Mouse (Mus musculus) right cerebral cortex, postnatal 4 days (tissue): ENCODE measurements around the gene Tesk1.

ENCODE experiments used
- DNase-seq: peaks from one replicate; pipeline ENCODE4 v3.0.0-alpha.2; 2022

The Tesk1 gene

DNA sequence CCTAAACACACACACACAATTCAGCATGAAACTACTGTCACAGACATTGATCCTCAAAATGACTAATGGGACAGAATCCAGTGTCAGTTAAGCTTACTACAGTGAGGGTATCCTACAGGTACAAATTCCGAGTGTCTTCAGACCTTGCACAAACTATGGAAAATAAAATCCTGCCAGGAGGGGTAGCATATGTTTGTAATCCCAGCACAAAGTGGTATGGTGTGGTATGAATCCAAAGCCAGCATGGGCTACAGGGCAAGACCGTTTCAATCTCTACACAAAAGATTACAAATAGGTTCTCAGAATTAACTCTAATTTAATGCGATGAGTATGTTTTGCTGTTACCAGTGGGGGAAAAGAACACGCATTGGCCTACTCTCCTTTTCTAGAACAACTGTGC, at the start of gene Tesk1:
TSS of gene Tesk1 (plus strand) at position 301 of the 400 bp plus-strand sequence.
- no peak for DNase-seq

DNA sequence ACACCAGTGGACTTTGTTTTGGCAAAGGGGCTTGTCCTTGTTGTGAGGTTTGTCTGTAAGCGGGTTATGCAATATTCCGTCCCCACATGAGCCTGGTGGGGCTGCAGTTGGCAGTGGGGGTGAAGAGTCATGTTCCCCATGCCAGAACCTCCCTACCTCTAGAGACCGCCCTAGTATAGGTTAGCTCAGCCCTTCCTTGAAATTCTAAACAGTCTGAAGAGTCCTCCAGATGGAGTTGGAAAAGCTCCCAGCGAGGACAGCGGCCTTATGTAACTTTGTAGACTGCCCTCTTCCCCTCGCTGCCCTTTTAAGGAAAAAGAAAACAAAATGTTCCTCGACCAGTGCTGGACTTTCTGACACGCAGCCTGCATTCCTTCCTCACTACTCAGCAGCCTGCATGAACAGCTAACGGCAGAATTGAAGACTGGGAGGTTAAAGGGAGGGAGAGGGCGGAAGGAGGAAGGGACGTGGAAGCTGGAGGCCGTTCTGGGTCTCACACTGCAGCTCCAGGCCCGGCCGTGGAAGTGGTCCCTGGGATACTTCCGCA, 47.3 kb upstream of the Tesk1 start:
- no peak for DNase-seq

DNA sequence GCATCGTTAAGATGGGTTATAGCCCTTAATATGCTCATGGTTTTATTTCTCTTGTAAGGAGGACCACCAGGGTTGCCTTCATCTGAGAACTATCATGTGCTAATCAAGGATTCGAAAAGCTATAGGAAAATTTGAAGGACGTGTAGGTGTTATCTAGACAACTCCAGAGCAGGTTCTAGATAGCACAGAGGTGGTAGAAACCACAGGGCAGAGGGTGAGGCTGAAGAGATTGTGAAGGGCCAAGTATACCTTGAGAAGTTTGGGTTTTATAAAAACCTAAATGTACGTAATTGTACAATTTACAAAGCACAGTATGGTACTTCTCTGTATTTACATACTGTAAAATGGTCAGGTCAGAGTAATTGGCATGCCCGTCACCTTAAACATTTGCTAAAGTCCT, 46.6 kb upstream of the Tesk1 start:
- DNase-seq, result no peak

DNA sequence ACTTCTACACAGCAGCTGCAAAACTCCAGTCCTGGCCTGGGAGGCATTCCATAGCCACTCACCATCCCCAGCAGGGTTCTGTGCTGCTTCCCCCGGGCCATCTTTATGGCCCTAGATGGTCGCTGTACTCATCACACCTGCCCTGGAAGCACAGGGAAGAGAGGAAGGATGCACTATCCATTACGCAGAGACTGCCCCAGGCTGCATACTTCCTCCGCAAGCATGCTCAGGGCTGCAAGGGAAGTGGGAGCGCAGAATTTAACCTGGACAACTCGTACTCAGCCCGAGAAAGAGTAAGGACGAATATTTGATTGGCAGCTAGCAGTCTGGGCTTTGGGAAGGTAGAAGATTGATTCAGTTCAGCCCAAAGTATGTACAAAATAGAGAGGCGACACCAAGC, 45.9 kb upstream of the Tesk1 start:
- DNase-seq, result no peak

DNA sequence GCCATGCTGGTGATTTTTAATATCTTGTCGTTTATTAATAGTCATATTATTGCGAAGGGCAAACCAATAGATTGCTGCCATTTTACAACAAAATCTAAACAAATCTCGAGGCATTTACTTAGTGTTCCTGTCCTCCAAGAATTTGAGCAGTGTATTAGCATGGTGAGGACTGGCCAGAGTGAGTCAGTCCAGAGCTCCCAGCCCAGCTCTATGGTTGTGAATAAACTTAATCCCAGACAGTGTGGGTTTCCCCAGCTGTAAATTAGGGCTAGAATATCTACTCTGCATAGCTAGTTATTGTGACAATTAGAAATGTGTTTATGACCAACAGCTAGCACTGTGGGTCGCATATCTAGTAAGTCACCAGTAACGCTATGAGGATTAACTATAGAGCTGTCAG, 45.4 kb upstream of the Tesk1 start:
- DNase-seq, result no peak

DNA sequence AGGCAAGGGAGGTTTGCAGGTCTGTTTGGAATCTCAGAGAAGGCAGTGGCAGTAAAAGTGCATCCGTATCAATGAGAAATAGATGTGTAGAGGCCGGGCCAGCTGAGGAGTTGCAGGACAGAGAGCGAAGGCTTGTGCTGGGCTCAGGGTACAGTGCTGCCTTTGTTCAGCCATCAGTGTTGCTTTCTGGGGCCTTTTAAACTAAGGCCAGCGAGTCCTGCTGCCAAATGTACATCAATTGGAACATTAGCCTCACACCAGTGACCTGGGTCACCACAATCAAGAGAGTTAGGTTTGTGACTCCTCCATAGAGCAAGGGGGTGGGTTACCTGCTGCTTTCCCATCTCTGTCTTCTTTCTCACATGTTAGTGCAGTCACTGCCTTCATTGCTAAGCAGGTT, 43.7 kb upstream of the Tesk1 start:
- no peak for DNase-seq

DNA sequence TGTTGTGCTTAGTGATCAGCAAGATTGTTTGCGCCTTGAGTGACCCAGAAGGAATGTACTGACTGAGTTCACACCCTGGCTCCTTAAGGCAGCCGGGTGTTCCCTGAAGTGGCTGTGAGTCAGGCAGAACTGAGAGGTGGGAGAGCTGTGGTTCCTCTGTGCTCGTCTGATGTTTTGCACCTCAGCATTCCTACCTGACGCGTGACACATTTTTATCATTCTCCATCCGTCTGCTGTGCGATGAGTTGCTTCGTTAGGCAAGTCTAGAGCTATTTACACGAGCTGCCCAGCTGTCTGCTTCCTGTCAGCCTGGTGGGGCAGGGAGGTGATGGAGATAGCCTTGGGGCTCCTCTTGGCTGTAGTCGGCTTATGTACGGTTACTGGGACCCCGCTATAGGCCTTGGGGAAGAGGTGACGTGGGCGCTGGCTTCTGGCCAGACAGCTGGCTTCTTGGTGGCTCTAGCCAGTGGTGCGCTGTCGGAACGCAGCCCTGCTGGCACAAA, 42.9 kb upstream of the Tesk1 start:
- peak; percentile 55 for DNase-seq

DNA sequence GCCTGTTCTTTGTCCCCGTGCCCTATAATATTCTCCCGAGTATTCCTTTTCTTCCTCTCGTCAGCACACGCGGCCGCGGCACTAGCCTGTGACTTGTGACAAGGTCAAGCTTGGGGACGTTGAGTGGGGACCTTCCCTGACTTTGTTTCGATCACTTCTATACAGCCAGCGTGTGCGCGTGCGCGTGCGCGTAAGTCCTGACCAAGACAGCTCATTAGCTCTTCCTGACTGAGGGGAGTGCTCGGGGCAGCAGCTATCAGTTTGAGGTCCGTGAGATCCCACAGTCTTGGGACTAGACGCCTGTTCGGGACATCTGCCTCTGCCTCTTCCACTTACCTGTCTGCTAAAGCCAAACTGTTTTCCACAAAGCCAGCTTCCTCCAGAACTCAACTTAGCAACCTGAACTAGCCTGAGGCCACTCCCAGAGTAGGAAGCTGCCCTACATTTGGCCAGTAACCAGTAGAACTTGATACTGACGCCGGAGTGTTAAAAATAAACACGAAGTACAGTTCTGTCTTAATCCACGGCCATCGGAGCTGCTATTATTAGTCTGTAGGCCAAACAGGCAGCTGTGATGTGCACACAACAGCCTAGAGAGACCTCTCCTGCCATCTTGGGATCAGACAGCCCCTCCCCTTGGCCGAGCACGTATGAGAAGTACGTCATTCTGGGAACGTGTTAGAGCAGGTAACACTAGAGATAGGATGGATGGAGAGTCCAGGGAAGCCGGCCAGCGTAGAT, 42.2 kb upstream of the Tesk1 start:
- no peak for DNase-seq

DNA sequence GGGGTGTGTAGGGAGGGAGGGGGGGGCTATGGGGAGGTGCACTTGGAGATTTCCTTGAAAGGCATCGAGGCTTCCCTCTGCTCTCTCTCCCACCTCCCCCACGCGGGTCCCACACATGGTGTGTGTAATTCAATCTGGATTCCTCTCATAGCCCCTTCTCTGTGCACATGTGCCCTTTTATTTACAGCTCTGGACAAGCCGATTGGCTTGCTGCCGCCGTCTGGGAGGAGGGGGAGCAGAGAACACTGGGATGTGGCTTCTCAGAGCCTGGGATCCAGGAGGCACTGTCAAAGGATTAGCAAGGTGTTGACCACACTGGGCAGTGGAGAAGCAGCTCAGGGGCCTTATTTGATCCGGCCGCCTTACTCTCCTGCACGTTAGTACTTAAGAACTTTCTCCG, 40.8 kb upstream of the Tesk1 start:
- DNase-seq, result no peak

DNA sequence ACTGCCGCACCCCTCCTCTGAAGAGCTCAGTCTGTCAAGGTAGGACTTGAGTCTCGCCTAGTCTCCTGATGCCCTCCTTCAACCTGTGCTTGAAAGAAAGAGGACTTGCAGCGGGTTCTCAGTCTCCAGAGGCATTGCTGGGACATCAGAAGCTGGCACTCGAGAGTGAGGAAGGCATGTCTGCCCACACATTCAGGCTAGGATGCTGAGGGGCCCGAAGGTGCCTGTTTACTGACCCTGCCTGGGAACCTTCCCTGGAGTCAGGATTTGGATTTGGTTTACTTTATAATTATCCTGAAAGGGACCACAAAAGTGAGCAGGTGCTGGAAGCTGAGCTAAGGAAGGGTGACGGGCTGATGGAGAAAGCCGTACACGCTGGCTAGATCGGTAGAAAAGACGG, 40.3 kb upstream of the Tesk1 start:
- DNase-seq, result no peak

DNA sequence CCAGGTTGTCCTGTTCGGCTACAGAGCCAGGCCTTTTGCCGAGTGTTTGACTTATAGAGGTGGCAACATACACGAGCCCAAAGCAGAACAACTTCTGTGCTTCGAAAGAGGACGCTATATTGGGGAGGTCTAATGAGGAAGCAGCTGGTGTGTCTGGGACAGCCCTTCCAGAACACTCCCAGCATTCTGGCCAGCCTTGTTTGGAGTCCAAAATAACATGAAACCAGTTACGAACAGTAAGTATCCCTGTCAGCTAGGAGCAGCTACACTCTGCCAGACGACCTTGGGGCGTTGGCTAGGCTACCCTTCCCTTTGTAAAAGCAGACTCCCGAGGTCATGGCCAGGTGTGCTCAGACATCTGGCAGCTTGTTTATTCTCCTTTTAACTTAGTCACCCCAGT, 39.5 kb upstream of the Tesk1 start:
- no peak for DNase-seq

DNA sequence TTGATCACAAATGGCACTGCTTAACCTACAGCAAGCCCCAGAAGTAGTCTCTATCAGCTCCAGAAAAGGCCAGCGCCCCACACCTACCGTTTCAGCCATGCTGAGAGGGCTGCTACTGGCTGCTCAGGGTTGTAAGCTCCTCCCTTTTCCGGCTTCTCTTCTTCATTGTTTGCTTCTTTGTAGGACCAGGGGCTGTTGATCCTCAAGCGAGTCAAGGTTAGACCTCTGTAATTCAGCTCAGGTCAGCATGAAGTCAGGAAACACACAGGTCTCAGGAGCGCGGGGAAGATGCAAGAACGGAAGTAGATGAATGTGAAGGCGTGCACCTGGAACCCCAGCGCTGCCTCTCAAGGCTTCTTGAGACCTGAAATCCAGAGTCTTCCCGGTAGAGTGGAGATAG, 37.0 kb upstream of the Tesk1 start:
- no peak for DNase-seq

DNA sequence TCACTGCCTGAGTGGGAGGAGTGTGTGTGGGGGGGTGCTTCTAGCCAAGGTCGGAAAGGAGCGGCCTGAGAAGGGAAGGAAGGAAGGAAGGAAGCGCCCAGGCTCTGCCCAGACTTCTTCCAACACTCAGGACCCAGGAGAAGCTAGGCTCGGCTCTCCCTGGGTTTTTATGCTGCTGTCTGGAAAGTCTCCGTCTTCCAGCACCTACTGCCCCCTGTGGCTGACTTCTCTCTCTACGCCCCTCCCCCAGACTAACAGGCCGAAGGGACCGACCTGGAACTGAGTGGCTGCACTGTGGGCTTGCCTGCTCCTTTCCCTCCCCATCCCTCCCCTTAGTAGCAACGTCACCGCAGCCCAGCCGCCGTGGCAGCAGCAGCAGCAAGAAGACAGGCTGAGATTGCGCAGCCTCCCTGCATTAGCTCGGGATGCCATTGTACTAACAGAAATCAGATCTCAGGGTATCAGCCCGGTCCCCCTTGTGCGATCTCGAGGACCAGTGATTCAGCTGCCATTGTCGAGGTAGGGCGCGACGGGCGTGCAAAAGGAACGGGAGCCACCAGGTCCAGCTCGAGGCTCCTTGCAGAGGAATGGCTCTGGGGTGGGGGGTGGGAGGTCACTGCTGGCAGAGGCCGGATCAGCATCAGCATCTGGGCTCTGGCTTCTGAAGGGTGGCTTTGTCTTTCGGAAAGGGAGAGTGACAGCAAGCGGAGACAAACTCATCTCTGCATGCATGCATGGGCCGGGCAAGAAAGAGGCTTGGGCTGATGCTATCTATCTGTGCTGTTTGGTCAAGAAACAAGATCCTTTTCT, 35.4 kb upstream of the Tesk1 start:
- peak; percentile 77 for DNase-seq

DNA sequence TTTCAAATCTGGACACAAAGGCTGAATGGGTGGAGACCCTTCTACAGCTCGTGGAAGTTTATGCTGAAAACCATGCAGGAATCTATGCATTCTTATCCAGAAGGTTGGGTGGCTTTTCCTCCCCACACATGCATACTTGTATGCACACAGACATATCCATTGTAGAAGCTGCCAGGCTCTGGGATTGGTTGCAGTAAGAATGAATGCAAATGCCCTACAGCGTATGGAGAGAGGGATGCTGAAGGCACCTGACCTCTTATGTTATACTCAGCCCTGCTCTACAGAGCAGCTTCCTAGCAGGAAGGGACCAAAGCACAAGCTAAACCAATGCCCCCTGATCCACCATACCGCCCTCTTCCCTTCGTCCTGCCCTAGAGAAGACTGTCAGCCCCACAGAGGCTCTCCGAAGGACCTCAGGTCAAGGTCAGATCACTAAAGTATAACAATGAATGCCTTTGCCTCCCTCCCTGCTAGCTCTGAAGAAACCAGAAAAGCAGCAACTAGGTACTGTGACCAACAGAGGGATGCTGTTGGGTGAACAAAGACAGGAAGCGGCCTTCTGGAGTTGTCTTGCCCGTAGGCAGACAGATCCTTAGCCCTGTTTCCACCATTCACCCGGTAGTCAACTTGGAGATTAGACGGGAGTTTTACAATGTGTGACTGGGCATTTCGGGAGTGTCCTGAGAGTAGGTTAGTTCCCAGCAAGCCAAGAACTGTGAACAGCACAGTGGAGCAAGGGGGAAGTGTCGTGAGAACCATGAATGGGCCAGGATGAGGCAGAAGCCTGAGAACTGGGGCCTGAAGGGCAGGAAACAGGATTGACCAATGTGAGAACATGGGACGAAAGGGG, 34.4 kb upstream of the Tesk1 start:
- DNase-seq, result no peak

DNA sequence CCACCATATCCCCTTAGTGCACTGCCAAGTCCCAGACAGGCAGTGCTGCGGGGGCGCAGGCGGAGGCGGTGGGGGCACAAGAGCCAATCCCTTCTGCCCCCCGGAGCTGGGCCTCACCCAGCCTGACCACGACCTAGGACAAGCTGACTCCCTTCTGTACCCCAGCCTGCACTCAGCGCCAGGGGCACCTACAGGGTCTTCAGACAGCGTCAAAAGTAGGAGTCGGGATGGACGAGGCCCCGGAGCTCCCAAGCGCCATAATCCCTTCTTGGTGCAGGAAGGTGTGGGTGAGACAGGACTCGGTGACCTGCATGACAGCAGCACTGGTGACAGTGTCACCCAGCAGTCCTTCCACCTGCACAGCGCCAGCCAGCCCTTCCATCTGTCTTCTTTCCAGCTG, 27.0 kb upstream of the Tesk1 start:
- DNase-seq, result no peak

DNA sequence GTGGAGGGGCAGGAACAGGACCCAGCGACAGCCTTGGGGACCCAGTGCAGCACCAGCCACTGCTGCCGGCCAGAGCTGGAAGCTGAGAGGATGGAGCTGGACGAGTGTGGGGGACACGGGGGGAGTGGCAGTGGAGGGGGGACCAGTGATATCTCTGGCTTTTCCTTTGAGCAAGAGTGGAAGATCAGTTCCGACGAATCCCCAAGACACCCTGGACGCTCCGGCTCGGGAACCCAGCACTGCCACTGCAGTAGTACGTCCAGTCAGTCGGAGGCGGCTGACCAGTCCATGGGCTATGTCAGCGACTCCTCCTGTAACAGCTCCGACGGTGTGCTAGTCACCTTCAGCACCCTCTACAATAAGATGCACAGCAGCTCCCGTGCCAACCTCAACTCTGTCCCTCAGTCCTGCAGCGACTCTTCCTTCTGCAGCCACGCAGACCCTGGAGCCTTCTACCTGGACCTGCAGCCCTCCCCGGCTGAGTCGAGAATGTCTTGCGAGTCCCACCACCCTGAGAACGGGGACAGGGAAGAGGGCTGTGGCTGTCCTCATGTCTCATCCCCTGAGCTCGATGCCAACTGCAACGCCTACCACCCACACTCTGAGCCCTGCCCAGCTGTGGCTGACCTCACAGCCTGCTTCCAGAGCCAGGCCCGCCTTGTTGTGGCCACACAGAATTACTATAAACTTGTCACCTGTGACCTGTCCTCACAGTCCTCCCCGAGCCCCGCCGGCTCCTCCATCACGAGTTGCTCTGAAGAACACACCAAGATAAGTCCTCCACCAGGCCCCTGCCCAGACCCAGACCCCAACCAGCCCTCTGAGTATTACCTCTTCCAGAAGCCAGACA, 26.3 kb upstream of the Tesk1 start:
- no peak for DNase-seq

DNA sequence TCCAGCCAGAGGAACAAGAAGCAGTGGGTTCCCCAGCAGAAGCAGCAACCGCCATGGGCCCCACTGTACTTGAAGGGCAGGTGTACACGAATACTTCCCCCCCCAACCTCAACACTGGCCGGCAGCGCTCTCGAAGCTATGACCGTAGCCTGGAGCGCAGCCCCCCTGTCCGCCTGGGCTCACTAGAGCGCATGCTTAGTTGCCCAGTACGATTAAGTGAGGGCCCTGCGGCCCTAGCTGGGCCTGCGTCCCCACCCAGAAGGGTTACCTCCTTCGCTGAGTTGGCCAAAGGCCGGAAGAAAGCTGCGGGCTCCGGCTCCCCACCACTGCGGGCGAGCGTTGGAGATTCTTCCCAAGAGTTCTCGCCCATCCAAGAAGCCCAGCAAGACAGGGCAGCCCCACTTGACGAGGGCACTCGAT, 25.7 kb upstream of the Tesk1 start:
- DNase-seq, result no peak

DNA sequence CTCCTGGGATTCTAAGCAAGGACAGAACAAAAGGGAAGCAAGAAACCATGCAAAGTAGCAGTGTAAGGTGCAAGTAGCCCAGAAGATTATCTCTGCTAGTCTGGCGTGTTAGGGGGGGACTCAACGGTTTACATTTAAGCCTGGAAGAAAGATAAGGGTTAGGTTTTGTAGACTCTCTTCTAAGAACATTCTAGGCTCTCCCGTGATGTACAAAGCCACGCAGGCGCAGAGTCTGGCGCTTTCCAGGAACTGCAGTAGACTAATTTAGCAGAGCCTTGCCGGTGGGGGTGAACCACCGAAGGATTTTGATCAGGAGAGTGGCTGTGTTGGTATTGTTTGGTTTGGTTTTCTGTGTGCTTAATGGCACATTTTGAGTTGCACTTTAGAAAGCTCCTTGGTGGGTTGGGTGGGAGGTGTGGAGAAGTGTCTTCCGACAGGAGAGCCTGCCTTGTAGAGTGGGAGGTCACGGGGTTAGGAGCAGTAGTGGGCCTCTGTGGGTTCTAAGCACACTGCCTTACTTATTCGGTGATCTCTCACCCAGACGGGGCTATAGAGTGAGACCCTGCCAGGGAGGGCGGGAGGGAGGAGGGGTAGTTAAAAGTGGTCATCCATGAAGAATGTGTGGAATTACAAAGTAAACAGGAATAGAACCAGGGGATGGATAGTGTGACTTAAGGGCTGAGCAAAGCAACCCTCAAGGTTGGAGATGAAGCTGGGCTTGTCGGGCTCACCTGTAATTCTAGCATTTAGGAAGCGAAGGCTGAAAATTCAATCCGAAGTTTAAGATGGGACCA, 24.3 kb upstream of the Tesk1 start:
- DNase-seq, result no peak

DNA sequence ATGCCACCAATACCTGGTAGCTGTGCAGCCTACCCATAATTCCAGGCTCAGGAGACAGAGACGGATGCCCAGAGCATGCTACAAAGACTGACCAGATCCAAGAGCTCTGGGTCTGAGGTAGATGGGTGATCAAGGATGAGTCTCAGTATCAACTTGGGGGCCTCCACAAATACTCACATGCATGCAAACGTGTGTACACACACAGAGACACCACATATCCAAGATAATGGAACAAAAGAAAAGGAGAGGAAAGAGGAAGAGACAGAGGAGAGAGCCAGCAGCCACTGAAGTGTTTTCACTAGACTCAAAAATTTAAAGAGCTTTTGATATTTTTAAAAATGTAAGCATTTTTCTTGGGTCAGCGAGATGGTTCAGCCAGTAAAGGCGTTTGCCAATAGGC, 23.3 kb upstream of the Tesk1 start:
- no peak for DNase-seq

DNA sequence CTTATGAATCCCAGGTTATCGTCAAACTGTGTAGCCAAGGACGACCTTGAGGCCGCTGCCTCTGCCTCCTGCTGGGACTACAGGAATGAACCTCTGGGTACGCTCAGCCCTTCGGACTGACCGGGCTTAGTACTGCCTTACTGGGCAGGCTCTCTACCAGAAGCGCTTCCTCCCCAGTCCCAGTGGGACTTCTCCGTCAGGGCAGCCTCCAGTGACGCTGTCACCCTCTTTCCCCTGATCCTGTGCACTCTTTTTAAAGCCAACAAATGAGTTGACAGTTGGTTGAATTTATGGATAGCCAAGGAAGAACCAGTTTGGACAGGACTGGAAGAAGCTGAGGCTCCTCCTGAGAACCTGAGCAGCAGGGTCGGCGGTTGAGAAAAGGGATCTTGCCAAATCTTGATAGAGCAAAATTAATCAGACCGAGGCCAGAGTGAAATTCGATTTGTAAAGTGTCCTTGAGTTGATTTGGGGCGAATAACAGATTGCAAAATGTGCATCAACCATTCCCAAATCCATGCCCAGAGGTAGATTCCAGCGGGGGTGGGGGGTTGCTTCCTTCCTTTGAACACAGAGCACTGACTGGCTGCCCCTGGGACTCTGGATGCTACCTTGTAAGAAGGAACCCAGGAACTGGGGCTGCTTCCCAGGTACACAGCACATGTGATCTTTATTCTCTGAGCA, 22.6 kb upstream of the Tesk1 start:
- no peak for DNase-seq
